Mouse (Mus musculus) embryo, embryonic 10 days (tissue): ENCODE measurements around the gene Psmb5.

Source experiments
- DNase-seq: peaks from one replicate; pipeline ENCODE4 v3.0.0-alpha.2; 2015; ENCODE audit warnings: low spot score

Gene Psmb5

DNA sequence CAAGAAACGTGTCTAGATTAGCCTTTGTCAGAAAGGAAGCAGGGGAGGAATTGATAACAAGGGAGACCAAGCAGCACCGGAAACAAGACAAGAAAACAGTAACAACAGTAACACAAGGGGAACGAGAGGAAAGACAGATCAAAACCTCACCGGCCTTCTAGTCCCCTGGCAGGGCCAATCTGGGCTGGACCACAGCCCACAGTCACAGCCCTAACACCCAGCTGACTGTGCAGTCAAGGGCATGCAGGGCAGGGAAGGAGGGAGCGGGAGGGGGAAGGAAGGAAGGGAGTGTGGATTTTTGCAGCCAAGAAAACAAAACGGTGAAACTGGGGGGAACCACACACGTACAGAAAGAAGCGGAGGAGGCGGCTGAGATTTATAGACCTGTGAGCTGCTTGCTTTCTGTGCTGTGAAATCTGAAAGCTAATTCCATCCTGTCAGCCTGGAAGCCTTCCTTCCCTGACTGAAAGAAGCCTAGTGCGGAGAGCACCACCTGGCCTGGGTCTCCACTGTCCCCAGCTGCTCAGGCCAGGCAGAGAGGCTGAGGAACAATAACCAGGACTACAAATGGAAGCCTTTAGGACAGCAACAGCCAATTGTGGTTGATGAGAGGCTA, 25.4 kb downstream of the Psmb5 start:
- no peak for DNase-seq

DNA sequence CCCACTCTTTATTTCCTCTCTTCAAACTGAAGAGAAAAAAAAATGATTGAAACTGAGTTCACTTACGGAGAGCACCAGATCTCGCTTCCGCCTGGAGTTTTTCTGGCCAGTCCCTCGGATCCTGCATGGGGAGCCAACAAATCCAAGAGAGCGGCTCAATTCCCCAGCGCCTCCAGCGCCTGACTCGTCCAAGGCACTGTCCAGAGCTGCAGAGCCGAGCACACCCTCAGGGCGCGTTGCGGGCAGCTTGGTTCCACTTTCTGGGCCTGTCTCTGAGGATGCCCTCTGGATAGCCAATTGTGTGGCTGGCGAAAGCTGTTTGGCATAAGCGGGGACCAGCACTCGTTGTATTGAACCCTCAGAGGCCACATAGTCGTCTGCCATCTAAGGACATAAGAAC, 26.8 kb downstream of the Psmb5 start:
- no peak for DNase-seq

DNA sequence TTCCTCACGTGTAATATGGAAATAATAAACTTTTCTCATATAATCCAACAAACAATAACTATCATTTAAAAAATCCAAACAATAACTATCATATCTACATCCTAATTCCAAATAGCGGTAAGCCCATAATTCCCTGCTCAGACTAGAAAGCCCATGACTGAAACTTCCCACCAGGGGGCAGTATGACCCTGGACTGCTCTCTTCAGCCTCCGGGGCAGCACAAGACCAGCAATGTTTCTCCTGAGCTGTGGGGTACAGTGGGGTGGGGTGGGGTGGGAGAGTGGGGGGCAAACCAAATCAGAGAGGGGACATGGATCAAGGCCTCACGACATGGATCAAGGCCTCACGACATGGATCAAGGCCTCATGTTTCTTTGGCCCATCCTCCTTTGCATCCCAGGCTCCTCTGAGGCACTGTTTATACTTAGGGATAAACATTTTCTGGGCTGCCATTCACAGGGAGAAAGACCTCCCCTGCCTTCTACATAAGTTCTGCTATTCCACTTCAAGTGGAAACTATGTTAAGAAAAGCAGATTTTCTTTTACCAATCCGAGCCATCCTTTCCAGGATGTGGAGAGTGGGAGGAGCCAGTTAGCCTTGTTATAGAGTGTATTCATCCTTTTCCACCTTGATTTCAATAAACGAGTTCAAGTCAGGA, 34.0 kb downstream of the Psmb5 start:
- peak; percentile 67 for DNase-seq

DNA sequence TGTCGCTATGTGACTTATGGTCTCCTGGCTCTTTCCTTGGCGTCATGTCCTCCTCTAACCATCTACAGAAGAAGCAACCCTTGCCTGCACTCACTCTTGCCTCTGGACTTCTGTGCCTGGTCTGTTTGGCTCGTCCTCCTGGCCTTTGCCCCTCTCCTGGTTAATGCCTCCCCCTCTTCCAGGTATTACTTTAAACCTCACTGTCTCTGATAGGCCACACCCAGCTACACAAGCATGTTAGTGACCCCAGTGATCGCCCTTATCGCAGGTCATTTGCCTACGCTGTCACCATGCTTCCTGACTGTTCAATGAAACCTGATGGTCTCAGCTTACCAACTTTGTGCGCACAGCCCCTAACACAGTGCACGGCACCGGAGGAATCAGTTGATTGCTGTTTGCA, 35.3 kb downstream of the Psmb5 start:
- DNase-seq = no peak

DNA sequence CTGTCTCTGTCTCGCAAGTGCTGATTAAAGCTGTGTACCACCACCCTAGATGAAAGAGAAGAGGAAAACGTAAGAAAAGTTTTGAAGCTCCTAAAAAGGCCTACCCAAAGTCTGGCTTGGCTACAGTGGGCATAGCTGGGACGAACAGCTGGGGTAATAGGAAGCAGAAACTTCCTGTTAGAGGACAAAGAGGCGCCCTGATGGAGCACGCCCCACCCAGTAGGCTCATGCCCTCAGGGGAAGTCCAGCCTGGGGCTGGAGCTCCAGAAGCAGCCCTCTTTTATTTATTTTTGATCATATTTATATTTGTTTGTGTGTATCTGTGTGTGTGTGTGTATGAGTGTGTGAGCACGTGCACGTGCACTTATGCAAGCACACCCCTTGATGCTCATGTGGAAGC, 38.2 kb downstream of the Psmb5 start:
- no peak for DNase-seq

DNA sequence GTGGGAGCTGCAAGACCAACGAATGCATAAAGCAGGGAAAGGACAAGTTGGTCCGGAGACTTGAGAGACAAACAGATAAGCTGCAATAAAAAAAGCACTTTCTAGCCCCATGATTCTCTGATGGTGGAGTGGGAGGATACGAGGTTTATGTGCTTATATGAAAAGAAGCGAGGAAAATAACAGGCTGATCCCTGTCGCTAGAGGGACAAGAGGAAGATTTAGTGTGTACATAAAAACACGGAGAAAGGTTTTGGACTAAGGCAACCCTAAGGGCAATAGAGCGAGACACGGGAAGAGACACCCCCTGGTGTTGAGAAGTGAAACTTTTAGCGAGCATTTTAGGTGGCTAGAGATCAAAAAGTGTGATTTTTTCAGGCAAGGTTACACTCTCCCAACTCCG, 39.8 kb downstream of the Psmb5 start:
- DNase-seq = peak; percentile 80

DNA sequence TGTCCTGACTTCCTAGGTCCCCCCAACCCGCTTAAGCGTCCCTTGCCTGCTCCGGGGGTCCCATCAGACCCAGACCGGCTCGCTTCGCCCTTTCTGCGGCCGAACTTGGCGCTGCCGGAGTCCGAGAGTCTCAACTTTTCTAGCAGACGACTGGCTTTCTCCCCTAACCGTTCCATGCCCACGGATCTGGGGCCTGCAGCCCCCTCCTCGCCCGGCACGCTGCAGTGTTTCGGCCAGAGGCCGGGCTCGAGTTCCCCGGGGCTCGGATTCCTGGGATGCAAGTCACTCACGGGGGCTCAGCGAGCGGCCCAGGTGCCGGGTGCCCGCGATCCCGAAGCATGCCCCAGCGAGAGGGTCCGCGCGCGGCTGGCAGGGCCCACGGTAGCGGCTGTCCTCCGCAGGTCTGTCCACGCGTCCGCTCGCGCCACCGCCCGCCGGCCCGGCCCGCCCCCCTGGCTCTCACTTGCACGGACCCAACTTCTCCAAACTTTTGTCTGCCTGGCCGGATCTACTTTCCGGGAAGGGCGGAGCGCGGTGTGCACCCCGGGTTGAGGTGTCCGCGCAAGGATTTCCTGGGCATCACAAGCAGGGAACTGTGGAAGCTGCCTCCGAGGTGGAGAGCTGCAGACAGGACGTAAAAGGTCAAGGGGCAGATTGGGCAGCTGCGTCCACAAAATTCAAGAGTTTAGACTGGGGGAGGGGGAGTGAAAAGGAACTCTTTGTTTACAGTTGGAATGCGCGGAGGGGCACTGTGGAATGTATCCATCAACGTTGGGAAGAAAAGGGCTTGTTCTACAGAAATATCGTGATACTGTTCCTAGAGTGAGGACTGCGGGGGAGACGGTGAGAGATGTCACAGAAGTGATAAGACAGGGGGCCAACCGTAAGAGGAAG, 40.5 kb downstream of the Psmb5 start, which contains the start of gene Ajuba:
Gene Ajuba (minus strand): TSS at position 470 of the 894 bp plus-strand sequence.
- peak; percentile 96 for DNase-seq

DNA sequence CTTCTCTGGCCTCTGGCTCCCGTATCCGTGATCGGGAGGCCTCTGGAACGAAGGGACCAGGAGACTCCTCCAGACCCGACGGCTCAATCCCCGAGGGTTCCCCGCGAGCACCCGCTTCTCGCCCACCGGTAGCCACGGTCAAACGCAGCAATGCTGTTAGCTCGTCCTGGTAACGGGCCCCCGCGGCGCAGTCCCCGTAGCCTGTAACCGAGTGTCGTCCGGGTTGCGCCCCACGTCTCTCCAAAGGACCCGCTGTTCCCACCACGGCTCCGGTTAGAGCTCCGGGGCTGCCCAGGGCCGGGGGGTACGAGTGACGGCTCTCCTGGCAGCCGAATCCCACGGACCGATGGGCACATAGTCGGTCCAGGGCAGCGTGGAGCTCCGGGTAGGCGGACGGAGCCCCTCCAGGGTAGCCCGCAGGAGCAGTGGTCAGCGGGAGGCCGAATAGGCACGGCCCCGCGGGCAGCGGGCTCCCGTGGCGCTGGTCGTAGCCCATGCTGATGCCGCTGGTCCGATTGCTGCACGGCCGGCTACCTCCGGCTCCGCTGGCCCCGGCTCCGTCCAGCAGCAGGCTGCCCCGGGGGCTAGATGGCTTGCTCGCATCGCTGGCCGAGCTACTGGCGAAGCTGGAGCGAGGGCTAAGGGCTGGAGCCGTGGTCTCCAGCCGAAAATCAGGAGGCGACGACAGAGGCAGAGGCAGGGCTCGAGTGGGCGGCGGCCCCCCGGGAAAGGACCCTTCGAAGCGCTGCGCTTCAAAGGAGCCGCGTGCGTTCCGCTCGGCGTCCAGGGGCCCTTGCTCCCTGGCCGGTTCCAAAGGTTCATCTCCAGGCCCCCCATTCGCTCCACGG, 41.4 kb downstream of the Psmb5 start:
- DNase-seq = peak; percentile 51

DNA sequence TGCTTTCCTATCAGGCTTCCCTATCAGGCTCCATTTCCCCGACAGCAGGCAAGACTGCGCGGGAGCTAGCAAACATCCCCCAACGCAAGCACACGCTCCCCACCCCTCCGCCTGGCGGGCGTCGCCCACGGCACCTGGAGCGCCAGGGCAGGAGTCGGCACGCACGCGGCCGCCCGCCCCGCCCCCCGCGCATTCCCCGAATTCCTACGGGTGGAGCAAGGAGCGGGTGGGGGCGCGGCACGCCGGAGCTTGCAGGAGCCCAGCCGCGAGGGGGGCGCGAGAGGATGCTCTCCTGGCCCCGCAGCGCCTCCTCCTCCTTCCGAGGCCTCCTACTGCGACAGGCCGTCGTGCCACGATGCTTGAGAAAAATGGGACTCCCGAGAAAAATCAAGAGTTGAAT, 42.2 kb downstream of the Psmb5 start:
- DNase-seq = peak; percentile 86

DNA sequence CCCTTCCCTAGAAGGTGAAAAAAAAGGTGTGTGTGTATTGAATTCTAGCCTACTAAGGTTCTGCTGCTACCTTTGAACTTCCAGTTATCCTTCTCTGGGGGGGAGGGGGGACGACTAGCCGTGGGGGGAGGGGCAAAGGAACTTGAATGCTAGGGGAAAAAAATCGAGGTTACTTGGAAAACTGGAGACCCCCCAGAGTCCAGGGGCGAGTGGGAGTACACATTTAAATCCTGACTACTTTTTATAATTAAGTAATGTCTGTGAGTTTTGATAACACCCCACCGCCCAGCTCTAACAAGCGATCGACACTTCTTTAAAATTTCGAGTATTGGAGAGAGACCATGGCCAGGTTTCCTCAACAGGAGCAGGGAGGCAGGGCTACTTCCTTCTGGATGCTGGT, 42.8 kb downstream of the Psmb5 start:
- no peak for DNase-seq

DNA sequence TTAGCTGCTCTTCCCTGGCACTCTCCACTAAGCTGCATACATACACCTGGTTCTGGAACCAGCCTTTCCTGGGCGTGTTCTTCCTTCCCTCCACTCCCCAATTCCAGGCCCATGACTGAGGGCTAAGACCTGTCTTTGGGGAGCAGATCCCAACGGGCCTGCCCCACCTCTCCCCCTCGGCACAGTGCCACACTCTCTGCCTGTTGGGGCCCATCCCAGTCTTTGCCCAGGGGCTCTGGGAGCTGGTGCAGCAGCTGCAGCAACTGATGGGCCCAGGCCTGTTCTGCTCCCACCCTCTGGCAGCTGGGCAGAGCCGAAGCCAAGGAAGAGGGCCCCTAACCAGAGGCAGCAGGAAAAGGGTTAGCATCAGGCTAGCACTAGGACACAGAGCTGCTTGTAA, 43.6 kb downstream of the Psmb5 start:
- no peak for DNase-seq

DNA sequence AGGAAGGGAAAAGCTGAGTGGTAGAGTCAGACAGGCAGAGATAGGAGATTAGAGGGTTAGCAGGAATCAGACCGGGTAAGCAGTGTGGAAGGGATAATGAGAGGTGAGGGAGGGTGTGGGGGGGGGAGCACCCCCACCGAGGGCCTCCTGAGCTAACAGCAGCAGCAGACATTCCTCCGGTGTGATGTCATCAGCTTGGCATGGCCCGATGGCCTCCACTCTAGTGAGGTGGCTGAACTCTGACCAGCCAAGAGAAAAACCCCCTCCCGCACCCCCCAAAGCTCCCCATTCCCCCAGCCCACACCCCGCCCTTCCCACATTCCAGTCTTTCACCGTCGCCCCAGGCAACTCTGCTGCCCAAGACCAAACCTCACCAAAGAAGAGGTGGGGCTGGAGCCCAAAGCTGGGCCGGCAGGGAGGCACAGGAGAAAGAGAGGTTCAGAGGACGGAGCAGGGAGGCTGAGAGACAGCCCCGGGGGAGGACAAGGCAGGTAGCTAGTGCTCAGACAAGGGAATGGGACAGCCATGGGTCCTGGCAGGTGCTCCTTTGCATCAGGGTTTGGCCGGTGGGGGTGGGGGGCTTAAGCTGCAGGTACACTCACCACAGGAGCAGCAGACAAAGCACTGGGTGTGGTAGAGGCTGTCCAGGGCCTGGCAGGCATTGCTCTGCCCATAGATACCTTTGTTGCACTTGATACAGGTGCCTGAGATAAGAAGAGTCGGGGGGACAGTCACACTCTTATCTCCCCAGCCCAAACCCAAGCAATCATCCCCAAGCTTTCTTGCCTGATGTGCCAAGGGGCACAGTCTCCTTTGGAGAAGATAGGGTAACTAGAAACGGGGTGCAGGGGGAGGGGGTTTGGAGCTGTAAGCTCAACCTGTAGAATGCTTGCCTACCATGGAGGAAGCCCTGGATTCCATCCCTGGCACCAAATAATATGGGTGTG, 44.8 kb downstream of the Psmb5 start:
- peak; percentile 87 for DNase-seq

DNA sequence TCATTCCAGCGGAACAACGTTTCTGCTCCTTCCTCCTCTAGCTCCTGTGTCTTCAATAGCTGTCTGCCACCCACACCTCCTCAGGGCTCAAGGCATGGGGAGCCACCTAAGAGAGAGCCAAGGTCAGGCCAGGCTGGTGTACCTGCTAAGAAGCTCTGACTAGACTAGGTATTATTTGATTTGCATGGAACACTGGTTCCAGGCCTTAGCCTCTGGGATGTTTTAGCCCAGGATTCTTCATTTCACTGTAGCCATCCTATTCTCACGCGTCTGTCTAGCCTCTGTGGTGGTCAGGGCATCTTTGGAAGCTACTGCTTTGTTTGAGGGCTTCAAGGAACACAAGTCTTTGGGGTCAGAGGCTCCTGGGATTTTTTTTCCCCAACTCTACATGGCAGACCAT, 45.7 kb downstream of the Psmb5 start:
- no peak for DNase-seq

DNA sequence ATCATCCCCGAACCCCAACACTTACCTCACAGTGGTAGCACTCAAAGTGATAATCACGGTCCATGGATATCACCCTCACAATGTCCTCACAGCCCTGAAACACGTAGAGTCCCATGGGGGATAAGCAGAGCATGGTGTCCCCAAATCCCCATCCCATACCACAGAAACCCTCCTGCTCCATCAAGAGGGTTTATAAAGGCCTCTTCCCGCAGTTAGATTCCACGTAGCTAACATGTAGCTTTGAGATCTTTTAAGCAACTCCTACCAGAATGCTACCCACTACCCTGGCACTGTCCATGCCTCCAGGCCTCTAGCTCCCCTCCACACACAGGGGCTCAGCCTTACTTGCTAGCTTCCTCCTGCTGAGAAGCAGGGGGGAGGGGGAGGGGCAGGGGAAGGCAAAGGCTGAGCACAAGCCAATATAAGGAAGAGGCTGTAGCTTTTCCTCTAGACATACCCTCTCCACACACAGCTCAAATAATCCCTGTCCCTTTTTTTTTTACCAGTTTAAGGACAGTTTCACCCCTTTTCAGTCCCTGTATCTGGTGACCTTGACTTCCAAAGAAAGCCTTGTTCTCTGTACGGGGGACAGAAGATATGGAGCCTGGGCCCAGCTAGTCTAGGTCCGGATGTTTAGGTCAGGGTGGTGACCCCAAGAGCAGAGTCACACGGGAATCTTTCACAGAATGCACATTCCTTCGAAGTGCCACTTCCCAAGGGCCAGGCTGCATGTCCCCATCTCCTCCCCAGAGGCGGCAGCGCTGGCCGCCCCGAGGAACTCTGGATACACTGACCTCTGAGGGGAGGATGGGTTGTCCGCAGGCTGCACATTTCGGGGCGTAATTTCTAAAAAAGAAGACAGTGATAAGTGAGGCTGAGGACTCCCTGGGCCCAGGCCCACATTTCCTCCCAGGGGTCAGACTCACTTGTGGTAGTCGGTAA, 48.1 kb downstream of the Psmb5 start:
- DNase-seq = no peak

DNA sequence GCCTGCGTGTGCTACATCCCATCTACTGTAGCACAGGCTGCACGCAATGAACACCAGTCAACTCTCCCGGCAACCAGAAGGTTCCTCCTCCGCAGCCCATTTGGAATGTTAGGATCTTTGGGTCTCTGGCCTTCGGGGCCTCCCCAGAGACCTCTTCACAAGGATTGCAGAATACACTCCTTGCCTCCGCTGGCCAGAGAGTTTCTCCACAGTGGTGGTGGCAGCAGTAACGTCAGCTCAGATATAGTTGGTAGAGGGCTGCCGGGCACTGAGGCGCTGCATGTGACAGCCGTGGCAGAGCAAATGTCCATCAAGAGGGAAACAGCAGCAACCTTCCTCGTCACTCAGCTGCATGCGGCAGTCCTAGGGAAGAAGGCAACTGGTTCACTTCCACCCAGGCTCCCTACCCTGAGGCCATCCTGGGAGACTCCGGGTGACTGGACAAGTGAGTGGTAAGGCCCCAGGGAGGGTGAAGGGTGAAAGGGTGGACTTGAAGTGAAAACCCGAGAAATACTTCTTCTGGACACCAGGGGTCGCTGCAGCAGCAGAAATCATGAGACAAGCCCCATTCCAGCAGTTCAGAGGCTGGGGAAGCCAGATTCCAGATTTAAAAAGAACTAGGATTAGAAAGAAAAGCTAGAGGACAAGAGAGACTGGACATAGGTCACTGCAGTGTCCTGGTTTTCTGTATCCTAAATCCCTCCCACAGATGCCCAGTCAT, 49.0 kb downstream of the Psmb5 start:
- DNase-seq = peak; percentile 82
